Mouse (Mus musculus) heart, embryonic 11.5 days (tissue): ENCODE results near the gene Gm8300. TPM values are rescaled to one million over a fixed set of nuclear protein-coding genes. Genes with fewer than 3 reads are reported as not detected.
"Not testable (repeated sequence)": the region's sequence is repeated elsewhere in the genome, so short reads cannot be mapped to it uniquely, and the experiment has no call there.

Source experiments
- ATAC-seq: fragments of 200-750 bp; cut with Nextera tagmentation; replicated peaks from 2 replicates; pipeline ENCODE4 v1.8.0; 2017; ENCODE audit warnings: moderate library complexity; ENCODE audit not compliant: insufficient number of reproducible peaks, low FRiP score, low TSS enrichment
- H3K27ac ChIP-seq: fragments of 300-500 bp; sonication (generic); 2 replicates; pipeline ENCODE4 v1.5.1; 2014; ENCODE audit warnings: mild to moderate bottlenecking, low read depth, low read length
- H3K27me3 ChIP-seq: fragments of 300-500 bp; sonication (generic); 2 replicates; pipeline ENCODE4 v1.6.1; 2014; ENCODE audit warnings: mild to moderate bottlenecking, low read length, mixed read lengths; ENCODE audit not compliant: control insufficient read depth, insufficient read depth
- H3K36me3 ChIP-seq: fragments of 300-500 bp; sonication (generic); 2 replicates; pipeline ENCODE4 v1.6.1; 2014; ENCODE audit warnings: mild to moderate bottlenecking, low read length, moderate library complexity, mixed read lengths; ENCODE audit not compliant: control insufficient read depth, insufficient read depth
- H3K4me1 ChIP-seq: fragments of 300-500 bp; sonication (generic); 2 replicates; pipeline ENCODE4 v1.6.1; 2014; ENCODE audit warnings: low read length; ENCODE audit not compliant: control insufficient read depth, insufficient read depth
- H3K4me2 ChIP-seq: fragments of 300-500 bp; sonication (generic); 2 replicates; pipeline ENCODE4 v1.6.1; 2014; ENCODE audit warnings: mild to moderate bottlenecking, moderate library complexity
- H3K4me3 ChIP-seq: fragments of 300-500 bp; sonication (generic); 2 replicates; pipeline ENCODE4 v1.5.1; 2014; ENCODE audit warnings: low read depth, low read length
- H3K9ac ChIP-seq: fragments of 300-500 bp; sonication (generic); 2 replicates; pipeline ENCODE4 v1.6.1; 2014; ENCODE audit warnings: mild to moderate bottlenecking, low read depth, low read length, moderate library complexity
- H3K9me3 ChIP-seq: fragments of 300-500 bp; sonication (generic); replicated peaks from 2 replicates; pipeline ENCODE4 v1.6.1; 2016; ENCODE audit warnings: low read length; ENCODE audit not compliant: control insufficient read depth
- WGBS: fragments of 180-500 bp; shearing (Covaris S2); extraction: QIAGEN DNeasy Blood & Tissue Kit; methylation state at CpG from one replicate; pipeline ENCODE4 v1.1.7; 2014; ENCODE audit not compliant: insufficient replicate concordance; 5-methylcytosine and 5-hydroxymethylcytosine counted together
- polyA plus RNA-seq: library from polyadenylated mRNA; unstranded; fragments of >200 nt; fragmentation: Nextera tagmentation; extraction: Ambion mirVana; gene quantifications from 2 replicates; pipeline ENCODE4 v1.2.1, GENCODE M21; 2014

Gene Gm8300
- not detected in 2 replicates for polyA plus RNA-seq

DNA sequence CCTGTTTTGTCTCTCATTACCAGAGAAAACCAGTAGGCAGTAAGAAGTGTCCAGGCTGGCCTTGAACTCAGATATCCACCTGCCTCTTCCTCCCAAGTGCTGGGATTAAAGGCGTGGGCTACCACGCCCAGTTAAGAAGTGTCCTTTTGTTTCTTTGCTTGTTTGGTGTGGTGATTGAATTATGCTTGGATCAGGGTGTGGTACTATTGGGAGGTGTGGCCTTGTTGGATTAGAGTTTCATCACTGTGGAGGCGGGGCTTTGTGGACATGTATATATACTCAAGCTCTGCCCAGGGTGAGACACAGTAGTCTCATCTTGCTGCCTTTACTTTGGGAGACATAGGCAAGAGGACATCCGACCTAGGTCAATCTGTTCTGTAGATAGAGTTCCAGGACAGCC is at the start of gene Gm8300:
Gm8300 (plus strand) TSS at position 301 of the 400 bp plus-strand sequence.
- not testable (repeated sequence) for H3K9me3 ChIP-seq, H3K4me1 ChIP-seq, H3K4me3 ChIP-seq, H3K36me3 ChIP-seq, H3K27ac ChIP-seq, H3K27me3 ChIP-seq, ATAC-seq, H3K9ac ChIP-seq, H3K4me2 ChIP-seq
- 67% methylated on average over 4 of the region's 4 CpGs for WGBS

DNA sequence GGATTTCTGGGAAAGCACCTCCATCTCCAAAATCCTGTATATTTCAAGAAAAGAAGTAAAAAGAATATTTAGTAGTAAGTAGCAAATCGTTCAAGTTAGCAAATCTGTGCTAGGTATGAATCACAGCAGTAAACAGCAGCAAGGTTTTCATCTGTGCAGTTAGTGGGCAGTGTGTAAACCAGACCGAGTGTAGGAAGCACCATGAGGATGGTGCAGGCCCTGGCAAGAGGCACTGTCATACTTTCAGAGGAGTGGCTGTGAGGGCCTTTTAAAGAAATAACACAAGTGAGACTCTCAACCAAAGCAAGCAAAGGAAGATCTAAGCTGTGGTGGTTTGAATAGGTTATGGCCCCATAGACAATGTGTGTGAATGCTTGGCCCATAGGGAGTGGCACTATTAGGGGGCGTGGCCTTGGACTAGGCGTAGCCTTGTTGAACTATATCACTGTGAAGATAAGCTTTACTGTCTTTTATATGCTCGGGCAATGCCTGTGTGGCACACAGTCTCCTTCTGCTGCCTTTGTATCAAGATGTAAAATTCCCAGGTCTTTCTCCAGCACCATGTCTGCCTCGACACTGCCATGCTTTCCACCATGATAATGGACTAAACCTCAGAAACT is 49.3 kb upstream of the Gm8300 start:
- H3K9ac ChIP-seq = no peak overlapping the region
- H3K27me3 ChIP-seq = no peaks in the 10 kb centered on the region
- 82% methylated on average over 6 of the region's 6 CpGs for WGBS
- H3K4me1 ChIP-seq = no peaks in the 10 kb centered on the region
- peaks cover 19% of the 10 kb centered on the region for H3K36me3 ChIP-seq
- no peaks in the 10 kb centered on the region for H3K9me3 ChIP-seq
- no peak overlapping the region for H3K27ac ChIP-seq
- ATAC-seq = 0 out of 2 replicates have a peak, but pooled peaks have one; percentile 59
- H3K4me3 ChIP-seq = no peak overlapping the region
- H3K4me2 ChIP-seq = no peak overlapping the region

DNA sequence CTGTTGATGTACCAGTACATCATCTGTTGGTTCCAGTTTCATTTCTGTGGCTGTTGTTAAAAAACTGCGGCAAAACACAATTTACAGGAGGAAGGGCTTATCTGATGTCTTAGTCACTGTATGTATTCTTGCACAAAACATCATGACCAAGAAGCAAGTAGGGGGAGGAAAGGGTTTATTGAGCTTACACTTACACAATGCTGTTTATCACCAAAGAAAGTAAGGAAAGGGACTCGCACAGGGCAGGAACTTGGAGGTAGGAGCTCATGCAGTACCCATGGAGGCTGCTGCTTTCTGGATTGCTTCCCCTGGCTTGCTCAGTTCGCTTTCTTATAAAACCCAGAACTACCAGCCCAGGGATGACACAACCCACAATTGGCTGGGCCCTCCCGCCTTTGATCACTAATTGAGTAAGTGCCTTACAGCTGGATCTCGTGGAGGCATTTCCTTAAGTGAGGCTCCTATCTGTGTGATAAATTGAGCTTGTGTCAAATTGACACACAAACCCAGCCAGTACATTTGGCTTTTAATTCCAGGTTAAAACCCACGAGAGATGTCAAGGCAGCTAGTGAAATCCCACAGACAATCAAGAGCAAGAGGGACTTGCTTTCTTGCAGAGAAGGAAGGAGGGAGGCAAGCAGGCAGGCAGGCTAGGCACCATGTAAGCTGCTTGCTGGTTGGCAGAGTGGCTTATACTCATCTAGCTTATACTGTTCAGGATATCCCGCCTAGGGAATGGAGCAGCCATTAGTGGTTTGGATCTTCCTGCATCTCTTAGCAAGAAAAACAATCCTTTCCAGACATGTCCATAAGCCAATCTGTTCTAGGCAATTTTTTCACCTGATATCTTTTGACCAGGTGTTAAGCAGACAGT is 43.6 kb upstream of the Gm8300 start:
- Histone ChIP-seq H3K4me2 (peak overlapping the region; percentile 71), H3K9ac (no peak overlapping the region), H3K27ac (no peak overlapping the region), H3K27me3 (no peaks in the 10 kb centered on the region), H3K4me3 (peak overlapping the region; percentile 82), H3K4me1 (peaks cover 10% of the 10 kb centered on the region), H3K9me3 (no peaks in the 10 kb centered on the region), H3K36me3 (peaks cover 5% of the 10 kb centered on the region)
- WGBS = 65% methylated on average over 7 of the region's 7 CpGs
- no peak for ATAC-seq

DNA sequence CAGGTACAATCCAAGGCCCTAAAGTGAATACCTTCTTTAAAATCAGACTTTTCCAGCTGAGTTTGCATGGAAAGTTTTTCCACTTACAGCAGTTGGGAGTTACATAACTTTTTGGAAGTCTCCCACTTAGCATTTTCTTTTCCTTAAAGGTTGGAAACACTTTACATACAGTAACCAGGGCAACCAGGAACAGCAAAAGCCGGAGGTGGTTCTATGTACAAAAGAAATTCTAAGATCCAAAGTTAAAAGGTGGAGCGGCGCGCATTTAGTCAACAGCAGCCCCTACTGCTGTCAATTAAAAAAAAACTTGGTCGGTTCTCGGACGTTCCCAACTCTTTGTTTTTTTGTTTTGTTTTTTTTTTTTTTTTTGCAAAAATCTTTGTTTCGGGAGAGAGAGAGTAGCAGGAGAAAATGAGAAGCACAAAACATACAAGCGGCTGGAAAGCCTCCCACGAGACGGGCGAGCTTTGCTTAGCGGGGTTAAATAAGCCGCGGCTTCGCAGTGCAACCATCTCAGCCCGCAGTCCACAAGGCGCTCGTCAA is 42.6 kb upstream of the Gm8300 start:
- Histone ChIP-seq H3K4me2 (peak overlapping the region; percentile 71), H3K9me3 (no peaks in the 10 kb centered on the region), H3K4me1 (peaks cover 10% of the 10 kb centered on the region), H3K4me3 (peak overlapping the region; percentile 82), H3K27me3 (no peaks in the 10 kb centered on the region), H3K27ac (peak overlapping the region; percentile 81), H3K9ac (peak overlapping the region; percentile 96), H3K36me3 (peaks cover 5% of the 10 kb centered on the region)
- ATAC-seq = no peak
- WGBS = under 1% methylated on average over 19 of the region's 19 CpGs

DNA sequence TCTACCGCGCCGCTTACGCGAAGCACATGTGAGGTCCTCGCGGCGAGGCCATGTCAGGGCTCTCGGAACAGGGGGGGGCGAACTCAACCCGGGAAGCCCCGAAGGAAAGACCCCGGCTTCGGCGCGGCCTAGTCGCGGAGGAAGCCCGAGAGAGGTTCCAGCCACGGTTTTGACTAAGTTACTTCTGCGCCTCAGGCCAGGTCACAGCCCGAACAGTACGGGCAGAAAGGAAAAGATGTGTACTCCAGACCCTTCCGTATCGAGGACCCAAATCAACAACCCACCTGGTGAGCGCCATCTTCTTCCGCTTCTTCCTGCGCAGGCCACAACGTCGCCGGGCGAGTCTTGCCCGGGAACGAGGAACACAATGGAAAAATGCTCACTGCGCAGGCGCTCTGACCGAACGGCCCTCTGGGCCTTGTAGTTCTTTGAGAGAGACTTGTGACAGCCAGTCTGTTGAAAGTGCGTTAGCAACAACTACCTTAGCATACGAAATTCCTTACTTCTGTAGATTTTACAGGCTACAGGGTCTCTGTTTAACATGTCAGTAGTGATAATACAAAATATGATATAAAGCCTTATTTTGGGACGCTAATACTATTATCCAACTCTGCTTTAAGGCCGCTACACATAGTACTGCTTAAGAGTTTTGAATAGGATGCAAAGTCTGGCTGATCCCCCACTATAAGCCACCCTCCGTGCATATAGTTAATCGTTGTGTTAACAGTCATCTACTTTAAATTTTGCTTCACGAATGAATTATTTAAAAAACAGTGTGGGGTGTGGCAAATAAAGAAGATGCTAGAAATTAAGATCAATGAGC is 41.9 kb upstream of the Gm8300 start, which contains the start of gene Snw1:
Snw1 (minus strand) TSS at position 311 of the 823 bp plus-strand sequence.
- peak within 1 kb of the TSS; percentile 71 for H3K4me2 ChIP-seq
- peak; percentile 89 for ATAC-seq
- H3K27me3 ChIP-seq = no peaks in the 10 kb centered on the region
- peaks cover 10% of the 10 kb centered on the region for H3K4me1 ChIP-seq
- peaks cover 5% of the 10 kb centered on the region for H3K36me3 ChIP-seq
- WGBS = 3% methylated on average over 45 of the region's 45 CpGs
- H3K9ac ChIP-seq = peak within 1 kb of the TSS; percentile 96
- H3K4me3 ChIP-seq = peak within 1 kb of the TSS; percentile 82
- H3K27ac ChIP-seq = peak within 1 kb of the TSS; percentile 81
- H3K9me3 ChIP-seq = no peaks in the 10 kb centered on the region

DNA sequence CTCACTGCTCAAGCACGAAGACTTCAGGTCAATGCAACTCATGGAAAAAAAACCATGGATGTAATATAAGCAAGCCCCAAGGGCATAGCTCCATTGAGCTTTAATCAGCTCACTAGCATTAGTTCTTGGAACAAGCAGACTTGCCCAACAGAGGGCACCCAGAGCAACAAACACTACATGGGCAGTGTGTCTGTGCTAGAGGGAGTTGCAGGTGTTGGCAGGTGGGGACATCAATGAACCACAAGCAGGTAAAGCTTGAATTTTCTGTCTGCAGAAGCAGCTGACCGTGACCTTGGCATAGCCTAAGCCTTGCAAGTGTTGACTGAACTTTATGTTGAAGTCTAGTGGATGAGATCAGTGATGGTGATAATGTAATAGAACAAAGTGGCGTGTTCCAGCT is 39.4 kb upstream of the Gm8300 start:
- no peak overlapping the region for H3K9ac ChIP-seq
- H3K9me3 ChIP-seq = no peaks in the 10 kb centered on the region
- peaks cover 10% of the 10 kb centered on the region for H3K4me1 ChIP-seq
- ATAC-seq = no peak
- WGBS = 71% methylated on average over 3 of the region's 3 CpGs
- no peaks in the 10 kb centered on the region for H3K27me3 ChIP-seq
- no peak overlapping the region for H3K4me2 ChIP-seq
- no peak overlapping the region for H3K27ac ChIP-seq
- H3K4me3 ChIP-seq = no peak overlapping the region
- H3K36me3 ChIP-seq = no peaks in the 10 kb centered on the region

DNA sequence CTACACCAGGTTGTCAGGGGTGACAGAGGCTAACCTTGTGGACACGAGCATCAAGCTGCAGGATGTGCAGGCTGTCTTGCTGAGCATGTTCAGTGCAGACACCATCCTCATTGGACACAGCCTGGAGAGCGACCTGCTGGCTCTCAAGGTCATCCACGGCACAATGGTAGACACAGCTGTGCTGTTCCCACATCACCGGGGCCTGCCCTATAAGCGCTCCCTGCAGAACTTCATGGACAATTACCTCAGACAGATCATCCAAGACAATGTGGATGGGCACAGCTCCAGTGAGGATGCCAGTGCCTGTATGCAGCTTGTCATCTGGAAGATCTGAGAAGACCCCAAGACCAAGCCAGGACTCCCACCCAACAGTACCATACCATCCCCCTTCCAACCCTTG is 31.6 kb upstream of the Gm8300 start:
- H3K4me2 ChIP-seq, H3K27me3 ChIP-seq, H3K27ac ChIP-seq, H3K4me1 ChIP-seq, H3K9me3 ChIP-seq, H3K36me3 ChIP-seq, H3K9ac ChIP-seq, H3K4me3 ChIP-seq: not testable (repeated sequence)
- 0 out of 2 replicates have a peak, but pooled peaks have one; percentile 10 for ATAC-seq
- 81% methylated on average over 5 of the region's 5 CpGs for WGBS

DNA sequence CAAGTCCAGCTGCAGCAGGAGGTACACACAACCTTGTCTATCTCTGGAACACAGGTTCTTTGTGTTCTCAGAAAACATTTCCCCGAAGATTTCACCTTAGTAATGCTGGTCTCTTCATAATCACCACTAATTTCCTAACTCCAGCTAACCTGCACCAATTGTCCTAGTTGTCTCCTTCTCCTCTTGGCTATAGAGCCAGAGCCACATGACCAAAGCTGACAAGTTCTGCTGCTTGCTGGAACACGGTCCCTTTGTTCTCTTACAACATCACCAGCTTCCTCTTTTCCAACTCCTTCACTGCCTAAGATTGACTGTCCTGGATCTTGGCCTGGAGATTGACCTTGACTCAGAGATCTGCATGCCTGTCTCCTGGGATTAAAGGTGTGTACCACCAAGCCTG is 25.4 kb upstream of the Gm8300 start:
- not testable (repeated sequence) for H3K4me1 ChIP-seq, H3K27me3 ChIP-seq, H3K4me2 ChIP-seq, H3K4me3 ChIP-seq, H3K36me3 ChIP-seq, H3K9me3 ChIP-seq, H3K27ac ChIP-seq, H3K9ac ChIP-seq, ATAC-seq
- WGBS = 51% methylated on average over 2 of the region's 2 CpGs
